Mouse (Mus musculus) c-Kit-positive CD71-negative TER-119-negative erythroid progenitor cells, embryonic 14.5 days (primary cell): ENCODE data around the gene Nrgn.

Source experiments
- DNase-seq: peaks from one replicate; pipeline ENCODE4 v3.0.0-alpha.2; 2013; ENCODE audit warnings: low read depth

The Nrgn gene

GRCm38 (mm10) chr9:37552536-37553293, at the start of gene Nrgn:
TSS of gene Nrgn (minus strand) at chr9:37552904.
- peak; percentile 67 for DNase-seq

GRCm38 (mm10) chr9:37600538-37601205, 48.0 kb upstream of the Nrgn start:
- DNase-seq, result no peak

- no peak for DNase-seq
Observed at GRCm38 (mm10) chr9:37598637-37599036, 45.9 kb upstream of the Nrgn start.

DNA sequence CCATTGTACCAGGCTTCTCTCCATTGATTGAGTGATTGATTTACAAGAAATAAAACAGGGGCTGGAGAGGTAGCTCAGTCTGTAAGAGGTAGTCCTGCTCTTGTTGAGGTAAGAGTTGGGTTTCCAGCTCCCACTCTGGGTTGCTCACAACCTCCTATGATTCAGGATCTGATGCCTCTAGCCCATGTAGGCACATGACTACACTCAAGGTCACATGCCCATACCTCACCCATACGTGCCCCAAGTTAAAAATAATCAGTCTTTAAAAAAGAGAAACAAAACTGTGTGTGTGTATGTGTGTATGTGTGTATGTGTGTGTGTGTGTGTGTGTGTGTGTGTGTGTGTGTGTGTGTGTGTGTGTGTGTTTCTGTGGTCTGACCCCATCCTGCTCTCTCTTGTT, 42.9 kb upstream of the Nrgn start:
- DNase-seq, result no peak

DNA sequence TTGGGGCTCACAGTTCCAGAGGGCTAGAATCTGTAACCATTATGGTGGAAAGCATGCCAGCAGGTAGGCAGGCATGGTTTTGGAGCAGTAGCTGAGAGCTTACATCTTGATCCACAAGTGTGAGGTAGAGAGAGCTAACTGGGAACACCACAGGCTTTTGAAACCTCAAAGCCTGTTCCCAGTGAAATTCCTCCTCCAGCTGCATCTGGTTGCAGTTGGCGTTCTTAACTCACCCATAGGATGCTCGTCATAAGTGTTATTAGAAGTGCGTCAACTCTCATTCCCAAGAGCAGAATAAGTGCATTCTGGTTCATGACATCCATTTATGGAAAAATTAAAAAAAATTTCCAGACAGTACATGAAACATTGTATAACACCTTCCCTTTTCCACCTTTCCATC, 41.0 kb upstream of the Nrgn start:
- DNase-seq, result no peak

DNA sequence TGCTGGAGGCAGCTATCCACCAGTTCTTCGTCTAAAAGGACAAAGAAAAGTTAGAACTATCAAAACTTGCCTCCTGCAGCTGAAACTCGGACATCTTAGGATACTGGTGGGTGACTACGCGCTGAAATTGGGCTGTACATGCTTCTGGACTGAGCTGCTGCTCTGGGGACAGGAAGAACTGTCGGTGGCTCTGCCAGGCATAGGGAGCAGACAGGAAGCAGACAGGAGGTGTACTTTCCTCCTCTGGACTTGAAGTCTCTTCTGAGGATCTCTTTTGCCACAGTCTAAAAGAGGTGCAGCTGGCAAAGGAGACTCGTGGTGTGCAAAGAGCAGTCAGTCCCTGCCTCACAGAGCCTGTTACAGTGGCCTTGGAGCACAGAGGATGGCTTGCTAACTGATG, 39.9 kb upstream of the Nrgn start:
- DNase-seq, result no peak

DNA sequence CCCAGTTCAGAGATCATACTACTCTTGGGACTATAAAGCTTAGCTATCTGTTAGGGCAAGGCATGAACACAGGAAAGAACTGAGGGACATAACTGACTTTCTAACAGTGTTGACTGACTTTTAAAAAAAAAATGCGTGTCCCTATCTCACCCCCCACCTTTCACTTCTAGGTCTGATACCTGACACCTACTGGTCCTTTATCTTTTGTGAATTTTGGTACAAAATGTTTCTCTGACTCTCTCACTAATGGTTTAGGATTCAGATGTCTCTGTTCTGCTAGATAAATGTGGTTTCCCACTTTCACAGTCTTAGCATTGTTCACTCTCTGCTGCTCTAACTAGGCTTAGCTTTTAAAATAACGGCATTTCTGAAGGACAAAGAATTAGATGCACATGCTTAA, 39.3 kb upstream of the Nrgn start:
- DNase-seq, result no peak

DNA sequence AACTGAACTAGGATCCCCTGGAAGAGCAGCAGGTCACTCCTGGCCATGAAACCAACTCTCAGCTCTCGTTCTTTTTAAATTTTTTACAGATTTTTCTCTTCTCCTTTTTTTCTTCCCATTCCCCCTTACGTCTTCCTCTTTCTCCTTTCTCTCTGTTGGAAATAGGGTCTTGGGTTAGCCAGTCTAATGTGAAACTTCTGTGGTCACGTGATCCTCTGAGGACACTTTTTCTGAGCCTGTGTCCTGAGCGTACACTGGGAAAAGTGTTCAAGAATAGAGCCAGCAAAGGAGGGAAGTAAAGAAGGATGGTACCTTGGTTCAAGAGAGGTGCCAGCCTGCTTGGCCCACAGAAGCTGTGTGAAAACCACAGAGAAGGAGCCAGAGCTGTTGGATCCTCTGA, 37.7 kb upstream of the Nrgn start:
- DNase-seq, result no peak

GRCm38 (mm10) chr9:37586718-37587117, 34.0 kb upstream of the Nrgn start:
- DNase-seq, result no peak

DNA sequence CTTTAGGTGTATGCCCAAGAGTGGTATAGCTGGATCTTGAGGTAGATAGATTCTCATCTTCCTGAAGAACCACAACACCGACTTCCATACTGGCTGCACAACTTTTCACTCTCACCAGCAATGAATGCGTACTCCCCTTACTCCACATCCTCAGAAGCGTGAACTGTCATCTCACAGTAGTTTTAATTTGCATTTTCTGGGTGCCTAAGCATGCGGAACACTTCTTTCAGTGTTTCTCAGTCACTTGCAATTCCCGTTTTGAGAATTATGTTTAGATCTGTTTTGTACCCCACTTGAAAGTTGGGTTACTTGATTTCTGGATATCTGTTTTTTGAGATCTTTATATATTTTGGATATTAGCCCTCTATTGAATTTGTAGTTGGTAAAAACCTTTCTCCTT, 30.9 kb upstream of the Nrgn start:
- no peak for DNase-seq

DNA sequence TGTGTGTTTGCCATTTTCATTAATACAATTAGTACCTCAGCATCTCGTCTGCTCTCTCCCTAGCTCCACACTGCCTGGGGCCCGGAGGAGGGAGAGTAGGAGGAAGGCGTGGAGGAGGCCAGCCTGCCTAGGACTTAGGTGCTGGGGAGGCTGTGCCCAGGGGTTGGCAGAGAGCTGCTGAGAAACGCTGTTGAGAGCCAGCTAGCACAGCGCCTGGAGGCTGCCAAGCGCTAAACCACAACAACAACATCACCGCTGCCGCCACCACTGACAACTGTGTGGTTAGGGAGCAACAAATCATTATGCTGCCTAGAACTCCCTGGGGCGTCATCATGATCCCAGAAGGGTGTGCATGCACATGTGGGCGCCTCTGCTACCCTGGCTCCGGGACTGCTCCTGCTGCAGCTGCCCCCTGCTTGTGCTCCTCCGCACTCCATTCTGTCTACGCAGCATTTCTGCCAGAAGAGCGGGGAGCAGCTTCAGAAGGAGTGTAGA, 23.8 kb upstream of the Nrgn start:
- no peak for DNase-seq

DNA sequence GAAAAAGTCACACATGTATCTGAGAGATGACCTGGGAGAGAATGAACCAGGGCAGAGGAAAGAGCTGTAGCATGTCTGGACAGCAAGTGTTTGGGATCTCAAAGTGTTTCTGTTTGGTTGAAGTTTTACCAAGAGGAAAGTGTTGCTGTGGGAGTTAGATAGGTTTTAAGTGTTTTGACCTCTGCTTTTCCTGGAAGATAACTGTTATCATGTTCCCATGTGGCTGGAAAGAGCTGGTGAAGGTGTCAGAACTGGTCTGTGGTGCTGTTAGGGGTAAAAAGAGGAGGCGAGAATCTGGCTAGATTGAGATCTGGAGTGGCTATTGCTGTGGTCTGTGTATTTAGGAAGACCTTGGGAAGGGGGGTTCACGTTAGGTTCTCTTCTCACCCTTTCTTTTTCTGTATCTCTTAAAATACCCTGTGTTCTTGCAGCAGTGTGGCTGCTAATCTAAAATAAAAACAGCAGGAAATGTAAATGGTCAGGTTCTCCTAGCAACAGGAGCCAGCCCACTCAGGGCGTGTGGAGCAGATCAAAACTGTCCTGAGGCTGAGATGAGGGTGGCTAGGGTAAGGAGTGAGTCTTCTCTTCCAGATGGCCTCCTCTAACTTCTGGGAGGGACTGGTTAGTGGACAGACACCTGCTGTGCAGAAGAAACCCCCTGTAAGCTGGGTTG, 19.6 kb upstream of the Nrgn start:
- DNase-seq, result no peak

DNA sequence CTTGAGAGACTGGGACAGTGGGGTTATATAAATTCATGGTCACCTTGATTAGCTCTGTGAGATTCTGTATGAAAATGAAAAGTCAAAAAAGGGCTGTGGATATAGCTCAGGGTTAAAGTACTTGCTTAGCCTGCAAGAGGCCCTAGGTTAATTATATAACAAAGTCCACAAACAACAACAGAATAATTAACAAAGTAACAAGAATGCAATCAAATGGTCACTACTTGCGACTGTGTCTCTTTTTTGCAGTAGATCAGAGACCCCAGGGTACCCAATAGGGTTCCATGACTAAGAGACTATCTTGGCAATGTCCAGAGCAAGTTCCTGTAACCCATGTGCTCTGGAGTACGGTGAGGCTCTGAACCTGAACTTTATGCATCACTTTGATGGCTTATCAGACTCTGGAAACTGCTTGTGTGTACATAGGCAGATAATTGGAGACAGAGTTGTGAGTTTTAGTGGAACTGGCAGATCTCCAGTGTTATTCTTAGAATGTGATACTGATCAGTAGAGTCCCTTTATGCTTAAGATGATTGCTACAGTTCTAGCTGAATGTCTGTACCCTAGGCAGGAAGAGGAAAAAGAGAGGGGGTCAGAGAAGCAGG, 16.6 kb upstream of the Nrgn start:
- no peak for DNase-seq

- DNase-seq, result no peak
Observed at GRCm38 (mm10) chr9:37568605-37569214, 16.0 kb upstream of the Nrgn start.

- no peak for DNase-seq
Observed at GRCm38 (mm10) chr9:37567892-37568604, 15.3 kb upstream of the Nrgn start.

- DNase-seq, result no peak
Observed at GRCm38 (mm10) chr9:37567454-37567853, 14.8 kb upstream of the Nrgn start.

- DNase-seq, result no peak
Observed at GRCm38 (mm10) chr9:37567019-37567418, 14.3 kb upstream of the Nrgn start.

DNA sequence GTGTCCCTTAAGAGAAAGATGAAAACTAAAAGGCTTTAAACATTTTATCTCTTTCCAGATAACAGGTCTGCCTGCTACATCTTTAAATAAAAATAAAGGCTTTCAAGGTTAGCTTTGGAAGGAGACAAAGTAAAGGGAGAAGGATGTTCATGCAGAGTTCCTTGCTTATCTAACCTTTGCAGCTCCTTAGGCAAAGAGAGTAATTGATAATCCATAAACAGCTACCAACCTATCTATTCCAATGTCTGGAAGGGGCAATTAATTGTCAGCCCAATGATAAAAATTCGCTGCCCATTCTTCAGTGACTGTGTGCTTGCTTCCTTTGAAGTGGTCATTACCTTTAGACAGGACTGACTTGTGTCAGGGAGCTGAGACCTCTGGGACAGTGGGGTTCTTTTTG, 11.1 kb upstream of the Nrgn start:
- no peak for DNase-seq

DNA sequence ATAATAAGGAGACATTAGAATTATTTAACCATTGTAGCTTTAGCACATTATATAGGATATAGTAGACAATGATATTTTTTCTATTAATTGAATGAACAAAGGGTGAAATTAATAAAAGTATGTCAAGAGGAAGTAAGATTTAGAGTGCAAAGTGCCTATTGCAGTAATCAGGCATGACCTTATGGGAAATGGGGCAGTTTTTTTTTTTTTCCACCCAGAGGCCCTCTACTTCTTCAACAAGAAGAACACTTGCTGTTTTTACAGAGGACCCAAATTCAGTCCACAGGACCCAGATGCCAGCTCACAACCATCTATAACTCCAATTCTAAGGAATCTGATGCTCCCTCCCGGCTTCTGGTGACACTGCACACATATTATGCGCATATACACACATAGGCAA, 7.9 kb upstream of the Nrgn start:
- no peak for DNase-seq

GRCm38 (mm10) chr9:37556366-37556765, 3.7 kb upstream of the Nrgn start:
- DNase-seq, result no peak
